Mouse (Mus musculus) megakaryocyte-erythroid progenitor cell, adult 5 weeks (primary cell): ENCODE results near the gene 9430097D07Rik. TPM values are rescaled to one million over a fixed set of nuclear protein-coding genes. Genes with fewer than 3 reads are reported as not detected.

Source experiments
- polyA plus RNA-seq: library from polyadenylated mRNA; stranded (reverse); fragments of >175 nt; gene quantifications from 2 replicates; pipeline ENCODE4 v1.2.3, GENCODE M21; 2012

9430097D07Rik gene
- polyA plus RNA-seq = not detected in 2 replicates

DNA sequence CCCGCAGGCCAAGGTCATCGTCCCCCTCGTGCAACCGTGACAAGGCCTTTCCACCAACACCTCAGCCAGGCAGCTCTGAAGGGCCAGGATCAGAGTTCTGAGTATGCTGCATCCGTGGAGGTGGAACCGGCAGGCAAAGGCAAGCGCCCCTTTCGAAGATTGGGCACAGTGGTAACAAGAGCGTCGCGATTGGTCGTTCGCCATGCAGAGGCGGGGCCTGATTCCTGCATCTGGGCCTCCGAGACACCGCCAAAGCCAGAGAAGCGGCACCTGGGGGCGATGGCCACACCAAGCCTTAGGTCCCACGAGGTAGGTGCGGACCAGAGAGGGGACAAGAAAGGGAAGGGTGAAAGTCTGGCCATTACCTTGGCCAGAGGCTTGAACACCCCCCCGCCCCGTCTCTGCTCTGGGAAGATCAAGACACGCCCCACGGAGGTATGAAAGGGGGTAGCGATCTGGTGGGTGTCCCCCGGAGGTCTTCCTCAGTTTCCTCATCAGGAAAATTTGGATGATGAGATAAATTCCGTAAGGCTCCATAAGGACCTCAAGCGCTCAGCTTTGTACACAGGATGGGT is at the start of gene 9430097D07Rik:
9430097D07Rik (minus strand) TSS at position 99 of the 575 bp plus-strand sequence.

DNA sequence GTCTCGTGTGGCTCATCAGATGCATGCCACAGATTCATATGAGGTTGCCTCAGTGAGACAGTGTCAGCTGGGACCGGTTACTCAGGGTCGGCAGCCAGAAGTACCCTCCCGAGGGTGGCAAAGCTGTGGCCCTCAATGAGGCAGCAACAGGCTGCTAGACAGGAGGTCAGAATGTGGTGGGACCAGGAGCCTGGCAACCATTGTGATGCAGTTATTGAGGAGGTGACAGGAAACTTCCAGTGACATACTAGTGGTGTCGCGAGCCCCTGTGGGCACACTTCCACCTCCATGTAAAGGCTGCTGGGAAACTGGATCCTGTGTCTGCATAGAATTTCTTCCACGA is 46.0 kb upstream of the 9430097D07Rik start, which contains the start of gene Ak1:
Ak1 (plus strand) TSS at position 242 of the 343 bp plus-strand sequence.

DNA sequence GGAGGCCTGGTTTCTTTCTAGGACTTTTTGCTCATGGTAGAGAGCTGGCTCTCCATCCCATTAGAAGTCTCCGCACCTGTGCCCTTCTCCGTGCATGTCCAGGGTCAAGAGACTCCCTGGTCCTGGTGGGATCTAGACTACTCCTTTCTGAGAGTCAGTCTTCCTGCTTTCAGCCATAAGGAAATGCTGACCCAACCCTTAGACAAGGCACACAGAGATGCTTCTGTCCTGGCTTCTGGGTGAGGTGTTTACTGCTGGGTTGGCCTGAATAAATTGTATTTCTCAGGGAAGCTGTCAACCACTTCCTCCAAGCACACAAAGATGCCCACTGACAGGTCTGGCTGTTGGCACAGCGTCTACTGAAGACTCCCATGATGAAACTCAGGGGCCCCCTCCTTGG is 23.9 kb upstream of the 9430097D07Rik start, which contains the start of gene St6galnac6:
St6galnac6 (plus strand) TSS at position 301 of the 400 bp plus-strand sequence.

DNA sequence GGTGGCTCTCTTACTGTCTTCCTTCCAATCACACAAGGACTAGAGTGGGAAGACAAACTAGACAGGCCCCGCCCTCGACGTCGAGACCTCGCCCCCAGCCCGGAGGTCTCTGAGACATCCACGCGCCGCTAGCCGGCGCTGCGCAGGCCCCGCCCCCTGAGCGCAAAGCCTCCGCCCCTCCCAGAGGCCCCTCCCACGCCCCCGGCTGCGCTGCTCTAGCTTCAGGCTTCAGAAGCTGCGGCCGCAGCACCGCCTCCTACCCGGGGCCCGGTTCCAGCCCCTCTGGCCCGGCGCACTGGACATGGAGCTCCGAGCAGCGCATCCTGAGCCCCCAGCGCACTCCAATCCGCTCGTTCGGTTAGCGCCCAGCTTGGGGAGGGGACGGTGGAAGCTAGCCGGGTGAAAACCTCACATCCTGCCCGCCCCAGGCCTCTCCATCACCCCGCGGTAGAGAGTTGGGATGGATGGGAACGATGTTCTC is 11.4 kb upstream of the 9430097D07Rik start, which contains the start of gene St6galnac4:
St6galnac4 (plus strand) TSS at position 225 of the 481 bp plus-strand sequence.

DNA sequence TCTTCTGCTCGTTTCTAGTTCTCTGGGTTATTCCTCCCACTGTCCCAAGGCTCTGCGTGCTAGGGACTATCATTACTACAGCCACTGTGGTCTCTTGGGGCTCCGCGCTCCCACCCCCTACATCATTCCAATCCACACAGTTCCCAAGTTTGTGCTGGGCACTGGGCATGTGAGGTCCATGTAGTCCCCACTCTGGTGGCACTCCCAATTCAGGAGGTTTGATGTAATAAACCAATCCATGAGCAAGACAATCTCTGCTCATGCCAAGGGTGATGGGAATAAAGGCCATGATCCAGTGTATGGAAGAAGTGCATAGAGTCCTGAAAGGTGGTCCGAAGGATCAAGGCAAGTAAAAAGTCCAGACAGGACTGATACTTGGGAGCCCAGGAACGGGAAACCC is 987 bp downstream of the 9430097D07Rik start, which contains the start of gene Pip5kl1:
Pip5kl1 (plus strand) TSS at position 301 of the 400 bp plus-strand sequence.

DNA sequence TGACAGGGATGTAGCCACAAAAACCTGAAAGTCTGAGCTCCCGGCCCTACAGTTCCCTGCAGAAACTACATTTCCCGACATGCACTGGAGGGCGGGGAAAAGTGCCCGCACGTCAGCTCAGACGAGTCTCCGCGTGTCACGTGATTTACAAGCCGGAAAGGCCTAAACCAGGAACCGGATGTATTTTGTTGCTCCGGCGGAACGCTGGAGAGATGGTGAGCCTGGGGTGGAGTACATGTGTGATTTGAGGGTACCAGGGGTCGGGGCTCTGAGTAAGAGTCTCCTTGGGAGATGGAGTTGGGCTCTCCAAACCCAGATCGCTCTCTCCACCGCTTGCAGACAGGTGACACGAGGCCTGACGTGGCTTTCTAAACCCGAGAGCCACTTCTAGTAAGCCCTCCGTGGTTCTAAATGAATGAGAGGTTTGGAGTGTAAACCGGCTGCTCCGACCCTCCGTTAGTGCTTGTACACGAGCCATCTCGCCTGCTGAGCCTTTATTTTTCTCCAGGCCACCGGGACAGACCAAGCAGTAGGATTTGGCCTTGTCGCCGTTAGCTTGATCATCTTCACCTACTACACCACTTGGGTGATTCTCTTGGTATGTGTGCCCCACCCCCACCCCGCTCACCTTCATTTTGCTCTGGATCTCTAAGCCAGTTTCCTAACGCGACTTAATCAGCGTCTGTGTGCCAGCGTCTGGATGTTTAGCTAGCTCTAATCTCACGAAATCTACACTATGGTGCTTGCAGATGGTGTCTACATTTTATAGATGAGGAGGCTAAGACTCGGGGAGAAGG is 4.6 kb downstream of the 9430097D07Rik start, which contains the start of gene Dpm2:
Dpm2 (plus strand) TSS at position 161 of the 797 bp plus-strand sequence.

DNA sequence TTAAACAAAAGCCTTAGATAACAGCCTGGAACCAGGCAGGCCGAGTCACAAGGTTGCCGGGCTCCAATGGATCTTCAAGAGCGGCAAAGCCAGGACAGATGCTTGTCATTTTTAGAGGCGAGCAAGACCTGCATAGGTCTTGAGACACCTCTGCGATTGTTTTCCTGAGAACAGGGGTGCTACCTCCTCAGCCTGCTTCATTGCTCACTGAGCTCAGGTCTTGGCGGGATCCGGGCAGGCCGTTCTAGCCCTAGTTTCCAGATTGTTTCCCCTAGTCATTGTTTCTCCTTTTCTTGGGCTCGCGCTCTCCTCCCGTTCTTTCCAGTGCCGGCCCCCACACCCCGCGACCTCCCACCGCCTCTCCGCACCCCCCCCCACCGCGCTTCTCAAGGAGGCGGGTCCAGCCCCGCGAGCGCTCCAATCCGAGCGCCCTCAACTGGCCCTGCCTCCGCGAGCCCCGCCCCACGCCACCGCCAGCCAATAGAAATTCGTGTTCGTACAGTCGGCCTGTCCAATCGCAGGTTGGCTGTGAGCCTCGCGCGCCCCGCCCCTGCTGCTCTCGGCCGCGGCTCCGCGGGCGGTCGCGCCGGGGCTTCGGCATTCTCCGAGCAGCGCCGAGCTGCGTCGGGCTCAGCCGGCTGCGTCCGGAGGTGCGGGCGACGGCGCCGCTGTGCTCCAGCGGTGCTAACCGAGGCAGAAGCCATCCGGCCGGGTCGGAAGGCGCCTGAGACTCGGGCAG is 40.6 kb downstream of the 9430097D07Rik start, which contains the start of gene Fam102a:
Fam102a (plus strand) TSS at position 600 of the 739 bp plus-strand sequence.

Other genes with a start within 250 kb of the 9430097D07Rik start
- gene Ciz1, start 223.4 kb downstream of the 9430097D07Rik start, polyA plus RNA-seq = 331 and 409 TPM in 2 replicates
- 0.74 and 0.85 TPM in 2 replicates for gene Dnm1, start 222.3 kb downstream of the 9430097D07Rik start, polyA plus RNA-seq
- 47.1 and 56.7 TPM in 2 replicates for gene 1110008P14Rik, start 193.7 kb downstream of the 9430097D07Rik start, polyA plus RNA-seq
- gene Lcn2, start 187.4 kb downstream of the 9430097D07Rik start, polyA plus RNA-seq = 344 and 392 TPM in 2 replicates
- 5.8 and 6.1 TPM in 2 replicates for gene Ptges2, start 179.8 kb downstream of the 9430097D07Rik start, polyA plus RNA-seq
- 3.2 and 6.1 TPM in 2 replicates for gene Naif1, start 125.2 kb downstream of the 9430097D07Rik start, polyA plus RNA-seq
- gene Slc25a25, start 124.2 kb downstream of the 9430097D07Rik start, polyA plus RNA-seq = 21.5 and 26.0 TPM in 2 replicates
- gene Fam102a, start 40.4 kb downstream of the 9430097D07Rik start, polyA plus RNA-seq = 11.1 and 12.4 TPM in 2 replicates
- gene Dpm2, start 4.8 kb downstream of the 9430097D07Rik start, polyA plus RNA-seq = 7.6 and 9.2 TPM in 2 replicates
- 0.05 TPM in 1 of 2 replicates, not detected in the other for gene Pip5kl1, start 887 bp downstream of the 9430097D07Rik start, polyA plus RNA-seq
- gene St6galnac4, start 11.4 kb upstream of the 9430097D07Rik start, polyA plus RNA-seq = 50.3 and 53.0 TPM in 2 replicates
- gene St6galnac6, start 24.0 kb upstream of the 9430097D07Rik start, polyA plus RNA-seq = 45.6 and 49.4 TPM in 2 replicates
- gene Ak1, start 46.1 kb upstream of the 9430097D07Rik start, polyA plus RNA-seq = 1.7 and 1.8 TPM in 2 replicates
- 118 and 140 TPM in 2 replicates for gene Eng, start 70.9 kb upstream of the 9430097D07Rik start, polyA plus RNA-seq
- gene Fpgs, start 128.5 kb upstream of the 9430097D07Rik start, polyA plus RNA-seq = 78.9 and 81.0 TPM in 2 replicates
- 176 and 211 TPM in 2 replicates for gene Cdk9, start 137.4 kb upstream of the 9430097D07Rik start, polyA plus RNA-seq
- 27.2 and 35.4 TPM in 2 replicates for gene Sh2d3c, start 145.4 kb upstream of the 9430097D07Rik start, polyA plus RNA-seq
- not detected in 2 replicates for gene 6330409D20Rik, start 165.3 kb upstream of the 9430097D07Rik start, polyA plus RNA-seq
- gene Tor2a, start 181.6 kb upstream of the 9430097D07Rik start, polyA plus RNA-seq = 52.2 and 76.1 TPM in 2 replicates
- gene Ttc16, start 199.9 kb upstream of the 9430097D07Rik start, polyA plus RNA-seq = 0.08 and 0.30 TPM in 2 replicates
- 4.8 and 6.7 TPM in 2 replicates for gene Ptrh1, start 200.1 kb upstream of the 9430097D07Rik start, polyA plus RNA-seq
- gene Cfap157, start 208.7 kb upstream of the 9430097D07Rik start, polyA plus RNA-seq = not detected in 2 replicates